ENCODE assay signal across 9 mouse cellular contexts in genomic region chr6:28705384-28706107, GRCm38 (mm10).
DNase-seq lines count a peak whose midpoint lies in the region; ATAC-seq lines count a peak whose summit lies in the region.
"Had no signal": no experiment of that assay in that cellular context is flagged by ENCODE, and none has a peak within 500 bp of the region (broad histone marks: within the 10 kb centered on the region; RNA-seq: fewer than 3 reads in every experiment).

No protein-coding gene starts in this region.

- H3K27me3 ChIP-seq in liver, embryonic 13.5 days, result no peaks in the 10 kb centered on the region
- H3K27me3 ChIP-seq: CH12.LX had no signal

- peak; percentile 92 for DNase-seq in heart, adult 11 months
- DNase-seq in heart, postnatal 25 days (ENCODE audit: low spot score), result no peak
- peak; percentile 56 to 57 for DNase-seq in cerebellum, postnatal 10 days
- DNase-seq in heart, postnatal 36 days, result peak; percentile 10 to 28
- peak; percentile 51 for DNase-seq in liver, embryonic 13.5 days
- DNase-seq in T-cell, adult 2 months (ENCODE audit: low spot score), result no peak
- DNase-seq in spleen, postnatal 4 days (ENCODE audit: low spot score in 2 of 2), result no peak

- peak; percentile 64 for ATAC-seq in liver, embryonic 13.5 days (ENCODE audit: low read depth)
- ATAC-seq in activated CD4-positive, CD25-positive, alpha-beta regulatory T cell, adult 4 months, result no peak

- peak overlapping the region; percentile 83 for H3K27ac ChIP-seq in liver, embryonic 13.5 days

- no peaks in the 10 kb centered on the region for H3K9me3 ChIP-seq in liver, embryonic 13.5 days (replicated peaks)

- peak overlapping the region; percentile 39 for H3K4me2 ChIP-seq in liver, embryonic 13.5 days

- H3K4me1 ChIP-seq in liver, embryonic 13.5 days (replicated peaks), result peaks cover 60% of the 10 kb centered on the region

- intact Hi-C loops in heart, postnatal 25 days (cut with DNase I), result no loop called here
- intact Hi-C loops in heart, postnatal 36 days (cut with DNase I), result no loop called here

- no peak overlapping the region for H3K9ac ChIP-seq in liver, embryonic 13.5 days

- H3K4me3 ChIP-seq in liver, embryonic 13.5 days (replicated peaks), result no peak overlapping the region

- H3K36me3 ChIP-seq in liver, embryonic 13.5 days, result peaks cover 25% of the 10 kb centered on the region; the same call in 1 of the 2 replicates

- 26% methylated on average over 6 of the region's 6 CpGs for WGBS in liver, embryonic 13.5 days (ENCODE audit: insufficient replicate concordance)

Comparison
In these comparisons a context has a peak if more than half of its experiments do, and no peak if none do; other contexts are left out.
1. DNase-seq: peak in heart, adult 11 months (single experiment), cerebellum, postnatal 10 days (2 of 2), heart, postnatal 36 days (2 of 2) and liver, embryonic 13.5 days (single experiment); none in heart, postnatal 25 days (single experiment), T-cell, adult 2 months (single experiment) and spleen, postnatal 4 days (0 of 2).